Mouse (Mus musculus): Measurements from ENCODE around the gene Mapk1ip1l.
A peak's percentile ranks its signal among the peaks of the same experiment; 100 is the strongest.
"Not testable (repeated sequence)": the region's sequence is repeated elsewhere in the genome, so short reads cannot be mapped to it uniquely, and the experiment has no call there.

Mapk1ip1l gene

GRCm38 (mm10) chr14:47304814-47305405 lies 6.8 kb downstream of the Mapk1ip1l start:
- no peak for DNase-seq (ENCODE audit: low spot score)

DNA sequence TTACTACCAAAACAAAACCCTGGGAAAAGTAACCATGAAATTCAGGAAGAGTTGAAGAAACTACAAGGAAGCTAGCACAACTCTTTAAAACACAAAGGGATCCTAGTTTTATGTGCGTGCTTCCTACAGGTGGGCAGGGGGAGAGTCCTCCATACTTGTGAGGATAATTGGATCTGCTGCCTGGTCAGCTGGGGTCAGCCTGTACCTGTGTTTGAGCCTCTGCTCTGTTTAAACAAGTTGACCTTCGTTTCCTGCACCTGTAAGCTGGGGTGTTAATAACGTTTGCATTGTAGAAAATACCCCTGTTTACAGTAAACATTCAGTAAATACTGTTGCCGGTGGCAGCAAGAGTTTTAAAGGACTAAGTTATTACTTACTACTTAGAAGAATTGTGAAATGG lies 7.9 kb downstream of the Mapk1ip1l start:
- DNase-seq (ENCODE audit: low spot score), result no peak

GRCm38 (mm10) chr14:47307669-47308068 lies 9.6 kb downstream of the Mapk1ip1l start:
- DNase-seq (ENCODE audit: low spot score), result no peak

GRCm38 (mm10) chr14:47309061-47309460 lies 11.0 kb downstream of the Mapk1ip1l start:
- no peak for DNase-seq (ENCODE audit: low spot score)

DNA sequence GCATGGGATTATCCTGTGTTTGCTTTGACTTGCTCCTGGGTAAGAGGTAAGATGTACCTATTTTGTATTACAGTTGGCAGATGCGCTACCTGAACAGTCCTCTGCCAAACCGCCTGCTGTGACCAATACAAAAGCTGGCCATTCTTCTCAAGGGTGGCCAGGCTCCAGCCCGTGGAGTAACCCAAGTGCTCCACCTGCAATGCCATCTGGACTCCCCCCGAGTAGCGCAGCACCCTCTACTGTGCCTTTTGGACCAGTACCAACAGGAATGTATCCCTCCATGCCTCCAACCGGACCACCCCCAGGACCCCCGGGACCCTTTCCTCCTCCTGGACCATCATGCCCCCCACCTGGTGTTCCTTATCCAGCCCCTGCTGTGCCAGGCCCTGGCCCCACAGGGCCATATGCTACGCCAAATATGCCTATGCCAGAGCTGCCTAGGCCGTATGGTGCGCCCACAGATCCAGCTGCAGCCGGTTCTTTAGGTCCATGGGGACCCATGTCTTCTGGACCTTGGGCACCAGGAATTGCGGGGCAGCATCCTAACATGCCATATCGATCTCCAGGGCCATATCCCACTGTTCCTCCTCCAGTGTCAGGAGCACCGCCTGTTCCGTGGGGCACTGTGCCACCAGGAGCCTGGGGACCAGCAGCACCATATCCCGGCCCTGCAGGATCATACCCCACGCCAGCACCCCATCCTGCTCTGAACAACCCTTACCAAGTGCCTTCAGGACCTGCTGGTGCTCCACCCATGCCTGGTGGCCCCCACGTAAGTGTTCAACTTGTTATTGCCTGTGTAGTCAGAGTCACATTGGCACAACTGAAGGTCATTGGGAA lies 12.5 kb downstream of the Mapk1ip1l start:
- no peak for DNase-seq (ENCODE audit: low spot score)

- DNase-seq (ENCODE audit: low spot score), result no peak
These were observed 21.3 kb downstream of the Mapk1ip1l start for GRCm38 (mm10) chr14:47319362-47319761.

- not testable (repeated sequence) for DNase-seq (ENCODE audit: low spot score)
These were observed 23.5 kb downstream of the Mapk1ip1l start for GRCm38 (mm10) chr14:47321581-47321980.

- no peak for DNase-seq (ENCODE audit: low spot score)
These were observed 28.1 kb downstream of the Mapk1ip1l start for GRCm38 (mm10) chr14:47325965-47326761.

DNA sequence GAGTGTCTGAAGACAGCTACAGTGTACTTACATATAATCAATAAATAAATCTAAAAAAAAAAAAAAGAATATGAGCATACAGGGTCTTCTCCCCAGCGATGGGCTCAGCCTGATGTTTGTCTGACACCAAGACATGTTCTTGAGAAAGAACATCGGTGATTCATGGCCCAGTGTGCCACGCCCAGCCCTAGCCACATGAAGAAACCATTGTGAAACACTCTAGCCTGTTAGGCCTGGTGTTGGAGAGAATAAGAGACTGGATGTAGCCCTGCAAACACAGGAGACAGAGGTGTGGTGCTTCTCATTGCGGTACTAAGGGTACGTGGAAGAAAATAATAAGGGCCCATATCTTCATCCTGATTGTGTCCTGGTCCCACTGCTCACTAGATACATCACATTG lies 29.3 kb downstream of the Mapk1ip1l start:
- no peak for DNase-seq (ENCODE audit: low spot score)

GRCm38 (mm10) chr14:47331920-47332319 lies 33.9 kb downstream of the Mapk1ip1l start:
- DNase-seq (ENCODE audit: low spot score), result no peak

- peak; percentile 76 for DNase-seq (ENCODE audit: low spot score)
These were observed 36.8 kb downstream of the Mapk1ip1l start for GRCm38 (mm10) chr14:47334819-47335218.

DNA sequence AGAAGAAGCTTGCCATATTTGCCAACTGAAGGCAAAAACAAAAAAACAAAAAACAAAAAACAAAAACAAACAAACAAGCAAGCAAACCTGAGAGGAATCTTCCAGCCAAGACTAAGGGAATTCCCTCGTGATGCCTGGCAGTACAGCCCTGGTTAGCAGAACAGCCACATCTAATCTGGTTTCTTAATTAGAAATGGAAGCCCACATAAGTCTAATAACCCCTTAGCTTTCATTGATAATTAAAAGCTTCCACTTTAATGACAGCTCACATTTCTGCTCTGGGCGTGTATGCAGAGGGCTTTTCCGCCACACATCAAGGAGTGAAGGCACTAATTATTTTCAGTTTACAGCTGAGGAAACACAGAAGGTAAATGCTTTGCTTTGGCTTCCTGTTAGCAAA lies 37.2 kb downstream of the Mapk1ip1l start:
- no peak for DNase-seq (ENCODE audit: low spot score)

GRCm38 (mm10) chr14:47340231-47340925 lies 42.3 kb downstream of the Mapk1ip1l start:
- DNase-seq (ENCODE audit: low spot score), result no peak

GRCm38 (mm10) chr14:47341811-47342291 lies 43.8 kb downstream of the Mapk1ip1l start:
- no peak for DNase-seq (ENCODE audit: low spot score)

DNA sequence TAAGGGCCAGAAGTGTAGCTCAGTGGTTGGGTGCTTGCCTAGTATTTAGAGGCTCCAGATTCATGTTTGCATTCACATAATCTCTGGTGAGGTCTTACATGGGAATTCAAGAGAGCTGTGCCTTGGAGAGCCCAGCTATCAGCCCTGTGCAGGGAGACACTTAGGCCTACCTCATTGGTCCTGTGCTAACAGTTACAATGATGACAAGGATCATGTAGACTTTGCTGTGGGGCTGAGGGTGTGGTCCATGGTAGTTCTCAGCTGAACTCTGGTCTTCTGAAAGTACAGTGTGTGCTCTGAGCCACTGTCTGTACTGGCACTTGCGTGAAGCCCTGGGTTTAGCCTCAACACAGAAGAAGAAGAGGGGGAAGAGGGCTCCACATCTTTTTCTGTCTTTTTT lies 48.6 kb downstream of the Mapk1ip1l start:
- no peak for DNase-seq (ENCODE audit: low spot score)

DNA sequence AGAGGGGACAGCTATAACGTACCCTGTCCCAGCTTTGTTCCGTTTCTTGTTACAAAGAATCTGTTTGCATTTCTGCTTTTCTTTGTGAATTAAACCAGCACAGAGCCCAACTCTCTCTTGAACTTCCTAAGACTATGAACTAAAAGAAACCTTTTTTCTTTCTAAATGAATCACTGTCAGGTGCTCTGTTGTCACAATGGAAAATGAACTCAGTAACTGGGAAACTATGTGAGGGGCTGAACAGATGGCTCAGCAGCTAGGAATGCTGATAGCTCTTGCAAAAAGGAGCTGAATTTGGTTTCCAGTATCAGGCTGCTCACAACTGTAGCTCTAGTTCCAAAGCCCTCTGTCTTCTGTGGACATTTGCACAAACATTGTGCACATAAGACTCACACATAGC lies 52.9 kb downstream of the Mapk1ip1l start:
- DNase-seq (ENCODE audit: low spot score), result no peak

DNA sequence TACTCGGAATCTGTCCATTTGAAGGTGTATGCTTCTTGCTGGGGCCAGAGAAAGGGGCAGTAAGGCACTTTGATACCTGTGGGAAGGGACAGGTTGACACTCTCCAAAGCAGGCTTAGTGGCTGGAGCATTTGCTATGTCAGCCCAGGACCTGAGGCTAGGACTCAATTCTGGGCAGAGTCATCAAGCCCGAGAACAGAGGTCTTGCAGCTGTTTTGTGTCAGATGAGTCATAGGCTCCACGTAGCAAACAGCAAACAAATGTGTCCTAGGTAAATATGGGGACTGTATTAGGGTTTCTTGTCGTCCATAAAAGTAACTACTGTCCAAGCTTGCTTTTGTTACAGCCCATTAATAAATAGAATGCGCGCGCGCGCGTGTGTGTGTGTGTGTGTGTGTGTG lies 54.2 kb downstream of the Mapk1ip1l start:
- DNase-seq (ENCODE audit: low spot score), result no peak

- DNase-seq (ENCODE audit: low spot score), result no peak
These were observed 55.2 kb downstream of the Mapk1ip1l start for GRCm38 (mm10) chr14:47353240-47353639.

- DNase-seq (ENCODE audit: low spot score), result peak; percentile 49
These were observed 56.1 kb downstream of the Mapk1ip1l start for GRCm38 (mm10) chr14:47354111-47354577.

DNA sequence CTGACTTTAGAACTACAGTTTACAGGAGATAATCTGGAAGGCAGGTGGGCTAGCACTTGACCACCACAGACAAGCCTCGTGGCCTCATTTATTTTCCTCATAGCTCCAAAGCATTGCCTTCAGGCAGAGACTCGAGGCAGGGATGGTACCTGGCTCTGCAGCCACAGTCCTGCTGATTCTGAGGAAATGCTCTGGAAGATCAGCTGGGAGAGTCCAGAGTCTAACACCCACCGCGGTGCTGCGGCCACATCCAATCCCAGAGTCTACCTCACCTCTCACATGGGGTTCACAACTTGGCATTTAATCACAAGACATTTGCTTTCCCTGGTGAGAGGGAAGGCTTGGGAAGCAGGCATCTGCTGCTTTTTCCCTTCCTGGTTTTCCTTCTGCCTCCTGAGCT lies 56.9 kb downstream of the Mapk1ip1l start:
- DNase-seq (ENCODE audit: low spot score), result no peak

DNA sequence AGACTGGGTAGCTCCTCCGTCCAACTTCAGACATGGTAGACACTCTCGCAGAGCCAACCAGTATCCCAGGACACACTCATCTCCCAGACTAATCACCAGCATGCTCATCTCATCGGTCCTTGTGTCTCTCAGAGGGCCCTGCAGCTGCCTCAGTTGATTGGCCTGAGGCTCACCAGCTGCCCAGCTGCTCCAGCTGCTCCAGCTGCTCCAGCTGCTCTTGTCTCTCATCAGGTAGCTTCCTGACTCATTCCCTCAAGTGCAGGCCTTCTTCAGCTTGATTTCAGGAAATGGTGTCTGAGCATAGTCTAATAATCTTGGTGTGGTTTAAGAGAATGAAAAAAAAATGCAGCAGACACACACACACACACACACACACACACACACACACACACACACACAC lies 58.6 kb downstream of the Mapk1ip1l start:
- DNase-seq (ENCODE audit: low spot score), result no peak

DNA sequence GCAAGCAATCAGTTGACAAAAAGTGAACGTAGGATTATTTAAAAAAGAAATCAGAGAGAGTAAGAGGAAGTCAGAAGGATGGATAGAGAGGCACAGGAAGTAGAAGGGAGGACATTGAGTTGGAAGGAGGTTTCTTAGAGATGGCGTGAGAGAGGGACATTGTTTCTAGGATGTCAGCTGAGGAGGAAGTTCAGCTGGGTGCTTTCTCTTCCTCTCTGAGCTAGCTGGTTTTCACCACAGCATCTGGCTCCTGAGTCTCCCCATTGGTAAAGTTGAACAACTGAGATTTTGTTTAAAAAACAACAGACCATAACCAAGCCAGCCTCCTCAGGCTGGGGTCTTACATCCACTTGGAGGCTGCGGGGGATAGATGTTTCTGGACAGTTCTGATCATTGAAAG lies 61.5 kb downstream of the Mapk1ip1l start:
- DNase-seq (ENCODE audit: low spot score), result no peak
